Mouse (Mus musculus) small intestine, adult 2 months (tissue): ENCODE measurements around the gene Hlf. TPM values are rescaled to one million over a fixed set of nuclear protein-coding genes. Genes with fewer than 3 reads are reported as not detected.

Experiments
- H3K27ac ChIP-seq: fragments of 200-500 bp; 2 replicates; pipeline ENCODE4 v1.5.1; 2012; ENCODE audit warnings: low read depth, low read length, control low read depth, inconsistent platforms; ENCODE audit not compliant: insufficient read depth
- H3K27me3 ChIP-seq: fragments of 200-500 bp; 2 replicates; pipeline ENCODE4 v1.6.1; 2012; ENCODE audit warnings: mild to moderate bottlenecking, moderate library complexity, low read length, inconsistent platforms; ENCODE audit not compliant: control insufficient read depth, insufficient read depth
- H3K36me3 ChIP-seq: fragments of 200-500 bp; 2 replicates; pipeline ENCODE4 v1.6.1; 2012; ENCODE audit warnings: mild to moderate bottlenecking, low read length, control low read depth, inconsistent platforms; ENCODE audit not compliant: control insufficient read depth, insufficient read depth
- H3K4me1 ChIP-seq: fragments of 200-500 bp; 2 replicates; pipeline ENCODE4 v1.6.1; 2012; ENCODE audit warnings: low read length, inconsistent platforms, mixed read lengths; ENCODE audit not compliant: control insufficient read depth, insufficient read depth, insufficient read length
- H3K4me3 ChIP-seq: fragments of 200-500 bp; 2 replicates; pipeline ENCODE4 v1.5.1; 2012; ENCODE audit warnings: low read depth, mild to moderate bottlenecking, control low read depth, inconsistent platforms, low read length, moderate library complexity
- CTCF ChIP-seq: fragments of 200-500 bp; IDR thresholded peaks from 2 replicates; pipeline ENCODE4 v1.5.1; 2012; ENCODE audit warnings: low read depth, mild to moderate bottlenecking, control low read depth, inconsistent platforms, low read length, moderate library complexity, mixed read lengths; ENCODE audit not compliant: insufficient replicate concordance, insufficient read length; ENCODE audit errors: extremely low read depth
- POLR2A ChIP-seq: fragments of 200-500 bp; IDR thresholded peaks from 2 replicates; pipeline ENCODE4 v1.6.1; 2012; ENCODE audit warnings: low read depth, mild to moderate bottlenecking, control low read depth, inconsistent platforms, low read length, moderate library complexity
- WGBS: fragments of 180-500 bp; shearing (Covaris S2); methylation state at CpG from one replicate; pipeline ENCODE4 v1.1.7; 2018; 5-methylcytosine and 5-hydroxymethylcytosine counted together
- polyA plus RNA-seq: library from polyadenylated mRNA; depleted of rRNA; stranded (reverse); fragments of >200 nt; gene quantifications from 2 replicates; pipeline ENCODE4 v1.2.3, GENCODE M21; 2012; rRNA removed

Gene Hlf
- polyA plus RNA-seq, 1 experiment: 1.8 TPM

DNA sequence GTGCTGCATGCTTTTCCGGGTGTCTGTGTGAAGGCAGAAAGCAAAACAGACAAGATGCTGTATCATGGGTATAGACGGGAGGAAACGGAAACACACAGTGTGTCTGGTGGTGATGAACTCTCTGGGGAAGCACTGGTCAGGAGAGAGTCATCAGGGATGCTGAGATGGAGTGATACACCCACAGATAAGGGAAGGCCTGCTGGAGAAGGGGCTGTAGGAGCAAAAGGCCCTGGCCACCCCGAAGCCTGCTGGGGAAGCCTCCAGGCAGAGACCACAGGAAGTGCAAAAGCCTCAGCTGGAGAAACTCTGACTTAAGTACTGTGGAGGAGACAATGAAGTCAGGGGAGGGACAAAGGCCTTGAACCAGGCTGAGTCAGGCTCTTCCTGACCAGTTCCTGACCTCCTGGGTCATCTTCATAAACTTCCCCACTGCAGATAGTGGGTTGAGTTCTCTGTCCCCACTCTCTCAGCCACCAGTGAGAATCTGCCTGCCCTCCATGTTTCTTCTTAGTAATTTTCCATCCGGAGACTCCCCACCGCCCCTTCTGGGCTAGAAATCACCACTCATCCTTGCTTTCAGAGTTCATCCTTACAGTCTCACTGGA is 104.0 kb downstream of the Hlf start:
- H3K27me3 ChIP-seq: no peaks in the 10 kb centered on the region
- 92% methylated on average over 6 of the region's 6 CpGs for WGBS
- TF ChIP-seq POLR2A: no peak
- TF ChIP-seq CTCF: no peak
- H3K27ac ChIP-seq: no peak overlapping the region
- H3K4me3 ChIP-seq: no peak overlapping the region
- H3K36me3 ChIP-seq: no peaks in the 10 kb centered on the region
- peaks cover 6% of the 10 kb centered on the region; the same call in 1 of the 2 replicates for H3K4me1 ChIP-seq

Other genes with a start within 250 kb of the Hlf start
- gene Gm45716, start 203.2 kb downstream of the Hlf start, polyA plus RNA-seq: 1.7 and 3.0 TPM in 2 replicates
- 10.3 and 21.2 TPM in 2 replicates for gene Mmd, start 141.4 kb downstream of the Hlf start, polyA plus RNA-seq
- 0.27 and 0.44 TPM in 2 replicates for gene Stxbp4, start 247.2 kb upstream of the Hlf start, polyA plus RNA-seq
- 20.4 and 30.2 TPM in 2 replicates for gene Cox11, start 247.3 kb upstream of the Hlf start, polyA plus RNA-seq